Mouse (Mus musculus) frontal cortex, postnatal 25 days (tissue): ENCODE measurements at regions not wholly inside any gene's neighbourhood (a gene's known extent, or its start where the extent isn't known, plus 50 kb on each side); places are given as distances from the start of the nearest gene placed in this dataset.
"Not testable (repeated sequence)": the region's sequence is repeated elsewhere in the genome, so short reads cannot be mapped to it uniquely, and the experiment has no call there.

Experiments
- DNase-seq, 2 experiments: peaks; one replicate each; pipeline ENCODE4 v3.0.0; 2022; ENCODE audit warnings: low spot score in 2 of 2

DNA sequence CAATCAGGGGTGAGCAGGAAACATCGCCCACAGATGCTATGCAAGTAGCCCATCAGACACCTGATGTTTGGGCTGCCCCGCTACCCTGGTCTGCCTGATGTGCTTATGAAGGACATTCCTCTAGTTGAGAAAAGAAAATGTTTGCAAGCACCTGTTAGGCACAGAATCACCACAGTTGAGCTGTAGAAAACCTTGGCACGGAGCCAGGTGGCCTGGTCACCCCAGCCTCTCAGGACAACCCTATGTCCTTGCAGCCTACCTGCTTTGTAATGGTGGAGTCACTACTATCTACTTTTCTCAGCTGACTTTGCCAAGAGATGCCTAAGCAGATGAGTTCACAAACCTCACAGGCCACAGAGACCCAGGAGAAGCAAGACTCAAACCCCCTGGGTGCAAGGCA, 86.9 kb upstream of the Irx2 start:
- no peak for DNase-seq

DNA sequence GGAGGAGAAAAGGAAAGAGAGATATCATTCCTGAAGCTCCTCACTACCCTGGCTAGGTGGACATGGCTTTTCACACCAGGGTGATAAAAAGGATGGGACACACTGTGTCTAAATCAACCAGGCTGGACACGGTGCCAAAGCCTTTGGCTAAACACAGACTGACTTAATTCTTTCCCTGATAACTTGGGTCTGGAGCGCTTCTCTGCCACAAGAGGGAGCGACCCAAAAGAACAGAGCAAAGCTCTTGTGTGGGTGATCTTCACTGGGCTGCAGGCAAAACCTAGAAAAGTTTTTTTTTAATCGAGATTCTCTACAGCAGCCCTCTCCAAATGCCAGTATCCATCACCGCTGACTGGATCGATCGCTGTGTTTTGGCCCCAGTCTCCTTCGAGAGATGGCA, 70.7 kb upstream of the Irx2 start:
- DNase-seq = no peak

DNA sequence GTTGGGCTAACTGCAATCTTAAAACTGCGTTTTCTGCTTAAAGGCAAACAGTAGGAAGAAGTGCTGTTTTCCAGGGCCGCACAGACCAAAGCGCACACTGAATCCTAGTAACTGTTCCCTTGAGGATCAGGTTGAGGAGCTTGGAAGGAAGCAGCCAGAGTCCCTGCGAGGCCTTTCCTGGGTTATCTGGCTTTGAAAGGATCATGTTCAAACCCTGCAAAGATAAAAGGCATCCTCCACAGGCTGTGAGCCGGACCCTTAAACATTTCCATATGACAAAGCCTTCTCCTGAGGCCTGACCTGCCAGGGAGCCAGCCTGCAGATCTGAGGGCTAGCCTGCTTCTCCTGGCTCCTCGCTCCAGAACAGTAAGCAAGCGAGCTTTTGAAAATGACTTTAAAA, 56.7 kb upstream of the Irx2 start:
- no peak for DNase-seq

DNA sequence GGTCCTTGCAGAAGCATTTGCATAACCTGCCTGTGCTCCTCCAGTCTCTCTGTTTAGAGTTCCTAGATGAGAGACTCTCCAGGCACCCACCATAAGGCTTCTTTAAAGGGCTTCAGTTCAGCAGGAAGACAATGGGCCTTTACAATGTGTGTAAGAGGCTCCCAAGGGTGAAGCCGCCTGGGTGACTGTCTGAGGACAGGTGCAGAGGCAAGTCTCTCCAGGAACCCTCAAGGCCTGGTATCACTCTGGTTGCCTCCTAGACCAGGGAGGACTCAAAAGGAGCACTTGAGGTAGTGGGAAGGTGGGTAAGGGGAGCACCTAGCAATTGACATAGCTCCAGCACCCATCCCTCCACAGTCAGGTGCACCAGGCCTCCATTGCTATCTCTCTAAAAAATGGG, 55.8 kb upstream of the Irx2 start:
- DNase-seq = no peak

DNA sequence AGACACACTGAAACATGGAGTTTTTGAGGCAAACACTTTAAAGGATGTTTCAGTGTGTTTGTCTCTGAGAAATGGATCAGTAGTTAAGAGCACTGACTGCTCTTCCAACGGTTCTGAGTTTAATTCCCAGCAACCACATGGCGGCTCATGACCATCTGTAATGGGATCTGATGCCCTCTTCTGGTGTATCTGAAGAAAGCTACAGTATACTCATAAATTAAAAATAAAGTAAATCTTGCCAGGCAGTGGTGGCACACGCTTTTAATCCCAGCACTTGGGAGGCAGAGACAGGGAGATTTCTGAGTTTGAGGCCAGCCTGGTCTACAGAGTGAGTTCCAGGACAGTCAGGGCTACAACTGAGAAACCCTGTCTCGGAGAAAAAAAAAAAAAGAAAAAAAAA, 54.5 kb upstream of the Irx2 start:
- not testable (repeated sequence) for DNase-seq

DNA sequence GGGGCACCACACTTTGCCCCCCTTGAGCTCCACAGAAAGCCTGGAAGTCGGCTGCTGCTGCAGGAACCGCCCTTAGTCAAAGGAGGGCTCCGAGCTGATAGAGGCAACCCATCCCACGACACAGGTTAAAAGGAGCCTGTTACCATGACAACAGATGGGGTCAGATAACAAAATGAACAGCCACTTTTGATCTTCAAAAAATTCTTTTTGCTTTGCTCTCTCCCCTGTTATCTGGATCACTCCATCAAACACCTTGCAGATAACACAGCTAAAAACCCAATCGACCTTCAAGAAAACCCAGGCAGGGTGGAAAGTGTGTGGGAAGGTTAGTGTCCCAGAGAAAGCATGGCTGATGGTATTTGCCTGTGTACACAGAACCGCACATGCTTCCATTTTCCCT, 52.1 kb upstream of the Irx2 start:
- no peak for DNase-seq

DNA sequence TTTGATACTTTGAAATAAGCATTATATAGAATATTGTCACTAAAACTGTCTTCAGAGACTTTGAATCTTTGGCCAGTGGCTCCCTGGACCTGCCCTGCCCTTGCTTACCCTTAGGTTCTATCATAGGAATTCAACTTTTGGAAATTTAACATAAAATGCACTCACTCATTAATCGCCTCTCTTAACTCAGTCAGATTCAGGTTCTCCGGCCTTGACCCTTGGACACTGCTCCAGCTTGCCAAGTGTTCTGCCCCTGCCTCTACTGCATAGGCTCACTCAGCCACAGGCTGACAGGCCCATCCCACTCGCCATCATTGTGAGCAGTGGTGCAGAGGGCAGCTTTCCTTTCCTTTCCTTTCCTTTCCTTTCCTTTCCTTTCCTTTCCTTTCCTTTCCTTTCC, 50.2 kb upstream of the Irx2 start:
- no peak for DNase-seq
